Mouse (Mus musculus): ENCODE measurements at regions not wholly inside any gene's neighbourhood (a gene's known extent, or its start where the extent isn't known, plus 50 kb on each side); places are given as distances from the start of the nearest gene placed in this dataset.

DNA sequence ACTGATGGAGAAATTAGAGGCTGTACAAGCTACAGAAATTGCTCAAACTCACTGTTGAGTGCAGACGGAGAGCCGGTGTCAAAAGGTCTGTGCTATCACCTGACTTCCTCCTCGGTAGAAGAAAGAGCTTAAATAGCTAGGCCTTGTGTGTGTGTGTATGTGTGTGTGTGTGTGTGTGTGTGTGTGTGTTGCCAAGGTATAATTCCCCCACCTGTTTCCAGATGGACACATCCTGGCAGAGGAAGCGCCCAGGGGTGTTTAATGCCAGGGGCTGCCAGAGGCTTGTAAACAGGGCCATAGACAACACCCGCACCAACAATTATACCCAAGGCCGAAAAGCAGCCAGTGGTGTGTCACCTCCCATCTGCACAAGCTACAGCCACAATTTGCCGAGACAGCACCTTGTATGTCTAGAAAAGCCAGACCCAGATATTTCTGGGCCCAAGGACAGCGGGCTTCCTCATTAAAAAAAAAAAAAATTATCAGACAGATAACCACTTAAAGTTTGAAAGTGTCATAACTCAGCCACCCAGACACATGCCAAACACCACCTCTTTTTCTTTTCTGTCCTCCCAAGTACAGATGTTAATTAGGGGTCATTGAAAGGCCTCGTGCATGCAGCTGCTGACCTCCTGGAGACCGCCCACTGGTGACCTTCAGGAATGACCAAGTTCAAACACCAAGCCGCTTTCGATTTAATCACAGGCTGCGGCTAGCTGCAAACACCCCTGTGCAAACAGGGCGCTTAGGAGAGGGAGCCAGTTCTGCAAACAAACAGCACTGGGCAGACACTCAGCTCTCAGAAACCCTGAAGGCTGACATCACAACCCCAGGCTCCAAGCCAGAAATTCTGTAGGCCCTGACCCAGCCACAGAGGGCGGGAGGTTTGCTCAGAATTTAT lies 188.0 kb upstream of the Ubl3 start:
- Histone ChIP-seq H3K9ac (ENCODE audit: low read length) (no peak overlapping the region), H3K9me3 (ENCODE audit: control insufficient read depth, low read length) (peaks cover 3% of the 10 kb centered on the region; the same call in 1 of the 2 replicates), H3K36me3 (ENCODE audit: control insufficient read depth, insufficient read depth, low read length) (no peaks in the 10 kb centered on the region), H3K27me3 (ENCODE audit: control insufficient read depth, insufficient read depth, low read depth, low read length) (no peaks in the 10 kb centered on the region), H3K4me3 (ENCODE audit: low read length) (no peak overlapping the region), H3K27ac (ENCODE audit: low read length) (peak overlapping the region; percentile 54), H3K4me1 (replicated peaks; ENCODE audit: control insufficient read depth, insufficient read depth, low read length) (peaks cover 16% of the 10 kb centered on the region), H3K4me2 (ENCODE audit: low read depth, low read length) (0 out of 2 replicates have a peak overlapping the region, but pooled peaks have one; percentile 6)
- 26% methylated on average over 15 of the region's 15 CpGs for WGBS
- peak; percentile 84 for ATAC-seq (ENCODE audit: low read depth)

DNA sequence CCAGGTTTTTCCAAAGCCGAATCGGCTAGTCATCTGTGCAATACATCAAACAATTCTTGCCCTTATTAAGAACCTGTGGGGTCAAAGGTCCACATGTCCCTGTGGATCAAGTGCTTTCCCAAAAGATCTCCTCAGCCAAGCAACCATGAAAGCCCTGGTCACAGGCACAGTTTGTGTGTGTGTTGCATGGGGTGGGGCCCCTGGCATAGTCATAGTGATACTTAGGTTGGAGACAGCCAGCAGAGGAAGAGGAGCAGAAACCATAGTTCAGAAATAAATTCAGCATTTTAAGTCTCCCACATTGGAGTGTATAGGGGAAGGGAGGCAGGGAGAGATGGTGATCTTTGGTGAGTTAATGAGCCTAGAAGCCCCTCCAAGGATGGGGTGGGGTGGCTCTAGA lies 187.1 kb upstream of the Ubl3 start:
- no peak overlapping the region for H3K27ac ChIP-seq (ENCODE audit: low read length)
- no peak overlapping the region for H3K4me2 ChIP-seq (ENCODE audit: low read depth, low read length)
- H3K4me1 ChIP-seq (replicated peaks; ENCODE audit: control insufficient read depth, insufficient read depth, low read length), result peaks cover 16% of the 10 kb centered on the region
- no peak for ATAC-seq (ENCODE audit: low read depth)
- WGBS, result 60% methylated on average over 2 of the region's 2 CpGs
- H3K27me3 ChIP-seq (ENCODE audit: control insufficient read depth, insufficient read depth, low read depth, low read length), result no peaks in the 10 kb centered on the region
- H3K9me3 ChIP-seq (ENCODE audit: control insufficient read depth, low read length), result peaks cover 3% of the 10 kb centered on the region; the same call in 1 of the 2 replicates
- H3K9ac ChIP-seq (ENCODE audit: low read length), result no peak overlapping the region
- no peak overlapping the region for H3K4me3 ChIP-seq (ENCODE audit: low read length)
- H3K36me3 ChIP-seq (ENCODE audit: control insufficient read depth, insufficient read depth, low read length), result no peaks in the 10 kb centered on the region

DNA sequence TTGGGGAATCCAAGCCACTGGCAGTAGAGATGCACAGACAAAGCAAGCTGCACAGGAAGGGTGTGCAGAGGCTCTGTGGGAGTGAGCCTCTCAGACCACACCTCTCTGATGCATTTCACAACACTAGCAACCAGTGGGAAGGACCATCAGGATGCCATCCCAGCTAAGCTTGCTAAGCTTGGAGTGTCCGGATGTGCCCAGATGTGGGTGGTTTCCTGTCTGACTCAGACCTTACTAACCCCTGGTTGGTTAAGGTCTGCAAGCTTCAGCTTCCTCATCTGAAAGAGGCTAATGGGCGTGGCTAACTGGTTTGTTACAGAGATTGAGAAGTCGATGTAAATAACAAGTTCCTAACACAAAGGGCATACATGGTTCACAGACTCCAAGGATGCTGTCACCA lies 186.6 kb upstream of the Ubl3 start:
- H3K4me2 ChIP-seq (ENCODE audit: low read depth, low read length), result no peak overlapping the region
- peaks cover 3% of the 10 kb centered on the region; the same call in 1 of the 2 replicates for H3K9me3 ChIP-seq (ENCODE audit: control insufficient read depth, low read length)
- H3K9ac ChIP-seq (ENCODE audit: low read length), result no peak overlapping the region
- H3K27ac ChIP-seq (ENCODE audit: low read length), result no peak overlapping the region
- no peak overlapping the region for H3K4me3 ChIP-seq (ENCODE audit: low read length)
- H3K4me1 ChIP-seq (replicated peaks; ENCODE audit: control insufficient read depth, insufficient read depth, low read length), result peaks cover 16% of the 10 kb centered on the region
- WGBS, result 53% methylated on average over 3 of the region's 3 CpGs
- ATAC-seq (ENCODE audit: low read depth), result 0 out of 2 replicates have a peak, but pooled peaks have one; percentile 15
- no peaks in the 10 kb centered on the region for H3K27me3 ChIP-seq (ENCODE audit: control insufficient read depth, insufficient read depth, low read depth, low read length)
- H3K36me3 ChIP-seq (ENCODE audit: control insufficient read depth, insufficient read depth, low read length), result no peaks in the 10 kb centered on the region

GRCm38 (mm10) chr5:148729541-148729940 lies 177.0 kb upstream of the Ubl3 start:
- Histone ChIP-seq H3K4me2 (ENCODE audit: low read depth, low read length) (no peak overlapping the region), H3K9ac (ENCODE audit: low read length) (no peak overlapping the region), H3K4me3 (ENCODE audit: low read length) (no peak overlapping the region), H3K4me1 (replicated peaks; ENCODE audit: control insufficient read depth, insufficient read depth, low read length) (no peaks in the 10 kb centered on the region), H3K36me3 (ENCODE audit: control insufficient read depth, insufficient read depth, low read length) (no peaks in the 10 kb centered on the region), H3K27me3 (ENCODE audit: control insufficient read depth, insufficient read depth, low read depth, low read length) (no peaks in the 10 kb centered on the region), H3K9me3 (ENCODE audit: control insufficient read depth, low read length) (no peaks in the 10 kb centered on the region), H3K27ac (ENCODE audit: low read length) (no peak overlapping the region)
- WGBS, result 40% methylated on average over 15 of the region's 15 CpGs
- ATAC-seq (ENCODE audit: low read depth), result peak; percentile 45; the same call in 1 of the 2 replicates

DNA sequence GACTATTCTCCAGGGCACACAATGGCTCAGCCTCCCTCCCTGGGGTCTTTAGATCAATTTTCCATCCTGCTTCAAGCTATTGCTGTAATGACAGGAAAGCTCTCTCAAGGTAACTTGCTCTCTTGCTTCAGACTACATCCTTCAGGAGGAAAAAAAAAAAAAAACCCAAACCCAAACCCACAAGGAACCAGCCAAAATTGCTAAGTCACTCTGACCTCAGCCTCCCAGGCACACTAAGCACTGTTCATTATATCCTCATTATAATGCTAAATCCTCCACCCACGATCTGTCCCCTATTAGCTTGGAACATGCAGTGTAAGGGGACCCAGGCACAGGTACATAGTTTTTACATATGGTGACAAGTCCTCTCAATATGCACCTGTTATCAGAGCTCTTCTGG lies 175.9 kb upstream of the Ubl3 start:
- H3K4me1 ChIP-seq (replicated peaks; ENCODE audit: control insufficient read depth, insufficient read depth, low read length), result no peaks in the 10 kb centered on the region
- H3K4me2 ChIP-seq (ENCODE audit: low read depth, low read length), result no peak overlapping the region
- no peaks in the 10 kb centered on the region for H3K36me3 ChIP-seq (ENCODE audit: control insufficient read depth, insufficient read depth, low read length)
- no peak for ATAC-seq (ENCODE audit: low read depth)
- WGBS, result 79% methylated on average over 1 of the region's 1 CpGs
- no peaks in the 10 kb centered on the region for H3K9me3 ChIP-seq (ENCODE audit: control insufficient read depth, low read length)
- no peak overlapping the region for H3K27ac ChIP-seq (ENCODE audit: low read length)
- no peaks in the 10 kb centered on the region for H3K27me3 ChIP-seq (ENCODE audit: control insufficient read depth, insufficient read depth, low read depth, low read length)
- no peak overlapping the region for H3K4me3 ChIP-seq (ENCODE audit: low read length)
- no peak overlapping the region for H3K9ac ChIP-seq (ENCODE audit: low read length)

GRCm38 (mm10) chr5:148726442-148726841 lies 173.9 kb upstream of the Ubl3 start:
- Histone ChIP-seq H3K9ac (ENCODE audit: low read length) (no peak overlapping the region), H3K36me3 (ENCODE audit: control insufficient read depth, insufficient read depth, low read length) (no peaks in the 10 kb centered on the region), H3K27me3 (ENCODE audit: control insufficient read depth, insufficient read depth, low read depth, low read length) (no peaks in the 10 kb centered on the region), H3K4me2 (ENCODE audit: low read depth, low read length) (no peak overlapping the region), H3K4me1 (replicated peaks; ENCODE audit: control insufficient read depth, insufficient read depth, low read length) (no peaks in the 10 kb centered on the region), H3K9me3 (ENCODE audit: control insufficient read depth, low read length) (no peaks in the 10 kb centered on the region), H3K4me3 (ENCODE audit: low read length) (no peak overlapping the region), H3K27ac (ENCODE audit: low read length) (no peak overlapping the region)
- ATAC-seq (ENCODE audit: low read depth), result no peak
- 68% methylated on average over 7 of the region's 7 CpGs for WGBS

GRCm38 (mm10) chr5:148724470-148724869 lies 171.9 kb upstream of the Ubl3 start:
- no peak for ATAC-seq (ENCODE audit: low read depth)

DNA sequence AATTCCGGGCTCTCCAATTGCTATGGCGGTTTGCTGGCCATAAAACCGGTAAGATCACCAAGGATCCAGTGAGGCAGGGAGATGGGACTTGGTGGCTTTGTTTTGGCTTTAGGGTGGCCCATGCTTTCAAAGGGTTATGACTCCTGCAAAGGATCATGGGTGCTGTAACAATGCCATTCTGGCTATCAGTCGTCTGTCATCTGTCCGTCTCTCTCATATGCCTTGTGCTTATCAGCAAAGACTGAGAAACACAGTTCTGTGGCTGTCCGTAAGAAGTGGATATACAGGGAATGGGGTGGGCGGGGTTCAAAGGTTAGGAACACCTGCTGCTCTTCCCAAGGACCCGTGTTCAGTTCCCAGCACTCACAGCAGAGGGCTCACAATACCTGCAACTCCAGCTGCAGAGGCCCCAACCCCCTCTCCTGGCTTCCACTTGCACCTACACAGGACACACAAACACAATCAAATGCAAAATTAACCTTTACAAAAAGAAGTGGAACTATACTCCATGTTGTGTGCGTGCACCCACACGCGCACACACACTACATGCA lies 171.2 kb upstream of the Ubl3 start:
- no peaks in the 10 kb centered on the region for H3K27me3 ChIP-seq (ENCODE audit: control insufficient read depth, insufficient read depth, low read depth, low read length)

More at GRCm38 (mm10) chr5:148724470-148724869, 171.9 kb upstream of the Ubl3 start:
- H3K4me2 ChIP-seq (ENCODE audit: low read depth, low read length), result no peak overlapping the region
- no peaks in the 10 kb centered on the region for H3K27me3 ChIP-seq (ENCODE audit: control insufficient read depth, insufficient read depth, low read depth, low read length)
- no peaks in the 10 kb centered on the region for H3K4me1 ChIP-seq (replicated peaks; ENCODE audit: control insufficient read depth, insufficient read depth, low read length)
- H3K27ac ChIP-seq (ENCODE audit: low read length), result no peak overlapping the region
- H3K9ac ChIP-seq (ENCODE audit: low read length), result no peak overlapping the region
- no peak overlapping the region for H3K4me3 ChIP-seq (ENCODE audit: low read length)
- no peaks in the 10 kb centered on the region for H3K36me3 ChIP-seq (ENCODE audit: control insufficient read depth, insufficient read depth, low read length)
- WGBS, result 76% methylated on average over 6 of the region's 6 CpGs
- no peaks in the 10 kb centered on the region for H3K9me3 ChIP-seq (ENCODE audit: control insufficient read depth, low read length)

GRCm38 (mm10) chr5:148720604-148721003 lies 168.0 kb upstream of the Ubl3 start:
- Histone ChIP-seq H3K4me1 (replicated peaks; ENCODE audit: control insufficient read depth, insufficient read depth, low read length) (no peaks in the 10 kb centered on the region; the same call in 1 of the 2 replicates), H3K9me3 (ENCODE audit: control insufficient read depth, low read length) (peaks cover 7% of the 10 kb centered on the region), H3K27me3 (ENCODE audit: control insufficient read depth, insufficient read depth, low read depth, low read length) (no peaks in the 10 kb centered on the region), H3K27ac (ENCODE audit: low read length) (no peak overlapping the region), H3K36me3 (ENCODE audit: control insufficient read depth, insufficient read depth, low read length) (no peaks in the 10 kb centered on the region), H3K9ac (ENCODE audit: low read length) (no peak overlapping the region), H3K4me2 (ENCODE audit: low read depth, low read length) (no peak overlapping the region), H3K4me3 (ENCODE audit: low read length) (no peak overlapping the region)
- no peak for ATAC-seq (ENCODE audit: low read depth)
- WGBS, result 90% methylated on average over 5 of the region's 5 CpGs

More for the DNA sequence above, 171.2 kb upstream of the Ubl3 start:
- Histone ChIP-seq H3K4me1 (replicated peaks; ENCODE audit: control insufficient read depth, insufficient read depth, low read length) (no peaks in the 10 kb centered on the region), H3K36me3 (ENCODE audit: control insufficient read depth, insufficient read depth, low read length) (no peaks in the 10 kb centered on the region), H3K4me3 (ENCODE audit: low read length) (no peak overlapping the region), H3K9ac (ENCODE audit: low read length) (no peak overlapping the region), H3K27ac (ENCODE audit: low read length) (no peak overlapping the region), H3K9me3 (ENCODE audit: control insufficient read depth, low read length) (peaks cover 1% of the 10 kb centered on the region), H3K4me2 (ENCODE audit: low read depth, low read length) (no peak overlapping the region)
- 93% methylated on average over 11 of the region's 11 CpGs for WGBS
- ATAC-seq (ENCODE audit: low read depth), result no peak

Data from lung, embryonic 16.5 days (tissue).